Mouse (Mus musculus): ENCODE data around the gene Lep.

Lep gene

GRCm38 (mm10) chr6:29118963-29119362 lies 58.9 kb downstream of the Lep start:
- no peak for DNase-seq

DNA sequence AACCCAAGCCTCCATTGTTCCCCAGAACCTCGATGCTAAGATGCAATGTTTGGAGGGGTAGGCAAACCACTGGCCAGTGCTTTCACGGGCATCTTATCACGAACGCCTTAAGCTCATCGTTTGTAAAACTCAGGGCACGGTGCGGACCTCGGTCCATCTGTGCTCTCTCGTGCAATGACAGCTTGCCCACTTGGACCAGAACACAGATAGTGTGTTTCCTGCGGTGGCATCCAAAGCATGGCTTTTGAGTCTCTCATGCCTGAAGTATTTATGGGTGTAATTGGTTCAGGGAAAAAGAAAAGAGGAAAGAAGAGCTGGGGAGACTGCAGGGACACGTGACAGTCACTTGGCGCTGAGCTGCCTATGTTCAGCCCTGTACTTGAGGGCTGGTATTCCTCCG lies 60.0 kb downstream of the Lep start:
- DNase-seq, result no peak

Measured in right cerebral cortex, postnatal 14 days (tissue).